Mouse (Mus musculus) myocyte (in vitro differentiated cells): Measurements from ENCODE around the gene Cd300ld3.
"Not testable (repeated sequence)": the region's sequence is repeated elsewhere in the genome, so short reads cannot be mapped to it uniquely, and the experiment has no call there.

ENCODE experiments used
- CEBPB ChIP-seq: IDR thresholded peaks from 2 replicates; pipeline ENCODE4 v1.6.1; 2011; ENCODE audit warnings: mild to moderate bottlenecking, moderate library complexity; ENCODE audit not compliant: poor library complexity, insufficient read depth, severe bottlenecking
- E2F4 ChIP-seq: IDR thresholded peaks from one replicate; pipeline ENCODE4 v1.6.1; 2011; ENCODE audit warnings: mild to moderate bottlenecking, control low read depth, moderate library complexity; ENCODE audit not compliant: insufficient read depth
- MAX ChIP-seq: IDR thresholded peaks from one replicate; pipeline ENCODE4 v1.6.1; 2011; ENCODE audit warnings: low read depth, mild to moderate bottlenecking, control low read depth
- POLR2A ChIP-seq: IDR thresholded peaks from one replicate; pipeline ENCODE4 v1.6.1; 2011; ENCODE audit warnings: low read depth, mild to moderate bottlenecking, control low read depth, moderate library complexity; ENCODE audit not compliant: insufficient read length
- POLR2AphosphoS2 ChIP-seq: IDR thresholded peaks from one replicate; pipeline ENCODE4 v1.6.1; 2011; ENCODE audit warnings: low read depth, control low read depth; ENCODE audit not compliant: insufficient read length
- TCF12 ChIP-seq: IDR thresholded peaks from one replicate; pipeline ENCODE4 v1.6.1; 2011; ENCODE audit warnings: mild to moderate bottlenecking, control low read depth; ENCODE audit not compliant: poor library complexity, insufficient read depth, severe bottlenecking
- USF1 ChIP-seq: IDR thresholded peaks from one replicate; pipeline ENCODE4 v1.6.1; 2011; ENCODE audit warnings: low read depth, mild to moderate bottlenecking, control low read depth, moderate library complexity

- not testable (repeated sequence) for TF ChIP-seq POLR2A, USF1, MAX, E2F4, TCF12, CEBPB, POLR2AphosphoS2
These were observed 32.1 kb downstream of the Cd300ld3 start, which contains the start of gene Cd300ld2 for GRCm38 (mm10) chr11:115016093-115016492.
